ENCODE assay signal across 8 mouse cellular contexts in genomic region chr11:69983377-69983776, GRCm38 (mm10). TPM values are rescaled to one million over a fixed set of nuclear protein-coding genes. Genes with fewer than 3 reads are reported as not detected.
DNase-seq lines count a peak whose midpoint lies in the region; ATAC-seq and TF ChIP-seq lines count a peak whose summit lies in the region.

No protein-coding gene starts in this region.

- peaks cover 28% of the 10 kb centered on the region for H3K4me1 ChIP-seq in kidney, embryonic 16.5 days (ENCODE audit: insufficient read depth, low read length)
- H3K4me1 ChIP-seq in kidney, adult 2 months (ENCODE audit: control insufficient read depth, insufficient read depth, low read length) = peaks cover 9% of the 10 kb centered on the region; the same call in 1 of the 2 replicates
- peaks cover 23% of the 10 kb centered on the region for H3K4me1 ChIP-seq in forebrain, embryonic 14.5 days (ENCODE audit: control insufficient read depth, insufficient read depth, low read length)
- peaks cover 13% of the 10 kb centered on the region for H3K4me1 ChIP-seq in hindbrain, postnatal 0 days (ENCODE audit: insufficient read depth, low read length)

- TF ChIP-seq CTCF in kidney, adult 2 months (conservative IDR thresholded peaks at IDR 0.05; ENCODE audit: insufficient read depth, insufficient read length, low read depth, low read length) = no peak
- no peak for TF ChIP-seq CTCF in hindbrain, postnatal 0 days (IDR thresholded peaks at IDR 0.05; ENCODE audit: low read depth)

- no peak for ATAC-seq in kidney, embryonic 16.5 days (ENCODE audit: low FRiP score, low TSS enrichment)
- ATAC-seq in forebrain, embryonic 14.5 days = no peak
- ATAC-seq in hindbrain, postnatal 0 days = no peak

- H3K36me3 ChIP-seq in kidney, embryonic 16.5 days (ENCODE audit: insufficient read depth, low read length) = peaks cover 34% of the 10 kb centered on the region
- peaks cover 3% of the 10 kb centered on the region for H3K36me3 ChIP-seq in kidney, adult 2 months (ENCODE audit: control insufficient read depth, insufficient read depth, low read length)
- peaks cover 46% of the 10 kb centered on the region for H3K36me3 ChIP-seq in forebrain, embryonic 14.5 days (ENCODE audit: control insufficient read depth, insufficient read depth, low read length)
- H3K36me3 ChIP-seq in hindbrain, postnatal 0 days (ENCODE audit: insufficient read depth, low read length) = peaks cover 27% of the 10 kb centered on the region
- peaks cover 25% of the 10 kb centered on the region for H3K36me3 ChIP-seq in myocyte (ENCODE audit: control insufficient read depth, insufficient read depth)

- peak overlapping the region; percentile 100; the same call in 1 of the 2 replicates for H3K4me3 ChIP-seq in kidney, embryonic 16.5 days (ENCODE audit: low read length)
- H3K4me3 ChIP-seq in kidney, adult 2 months (ENCODE audit: insufficient read depth, low read depth, low read length) = no peak overlapping the region
- H3K4me3 ChIP-seq in forebrain, embryonic 14.5 days (ENCODE audit: low read depth, low read length) = 0 out of 2 replicates have a peak overlapping the region, but pooled peaks have one; percentile 2
- H3K4me3 ChIP-seq in hindbrain, postnatal 0 days (ENCODE audit: low read length) = no peak overlapping the region
- peak overlapping the region; percentile 73 for H3K4me3 ChIP-seq in myocyte

- peaks cover 49% of the 10 kb centered on the region for H3K79me2 ChIP-seq in myocyte (ENCODE audit: control insufficient read depth, insufficient read depth)

- peak overlapping the region; percentile 66 for H3K9ac ChIP-seq in kidney, embryonic 16.5 days (replicated peaks; ENCODE audit: low read length)
- H3K9ac ChIP-seq in forebrain, embryonic 14.5 days (ENCODE audit: low read length) = 0 out of 2 replicates have a peak overlapping the region, but pooled peaks have one; percentile 99
- 0 out of 2 replicates have a peak overlapping the region, but pooled peaks have one; percentile 92 for H3K9ac ChIP-seq in hindbrain, postnatal 0 days (replicated peaks; ENCODE audit: low read length)

- TF ChIP-seq POLR2A in kidney, adult 2 months (IDR thresholded peaks at IDR 0.05; ENCODE audit: low read depth, low read length) = no peak
- TF ChIP-seq POLR2A in myocyte (IDR thresholded peaks at IDR 0.05; ENCODE audit: insufficient read length, low read depth) = no peak

- no peak for DNase-seq in kidney, adult 2 months
- DNase-seq in forebrain, embryonic 14.5 days (ENCODE audit: low spot score) = no peak
- no peak for DNase-seq in hindbrain, postnatal 0 days (ENCODE audit: low spot score)
- DNase-seq in spleen, postnatal 14 days (ENCODE audit: low spot score in 2 of 2) = no peak
- no peak for DNase-seq in layer of hippocampus, adult 18-20 months (ENCODE audit: low spot score in 2 of 2)
- DNase-seq in left cerebral cortex, adult 11 months (ENCODE audit: low spot score) = no peak

- H3K4me2 ChIP-seq in kidney, embryonic 16.5 days (replicated peaks; ENCODE audit: low read depth, low read length) = peak overlapping the region; percentile 86
- H3K4me2 ChIP-seq in forebrain, embryonic 14.5 days (ENCODE audit: low read length) = peak overlapping the region; percentile 88
- H3K4me2 ChIP-seq in hindbrain, postnatal 0 days (ENCODE audit: low read depth, low read length) = peak overlapping the region; percentile 91
- H3K4me2 ChIP-seq in myocyte (ENCODE audit: low read depth) = peak overlapping the region; percentile 96

- H3K9me3 ChIP-seq in kidney, embryonic 16.5 days (ENCODE audit: low read length) = no peaks in the 10 kb centered on the region
- no peaks in the 10 kb centered on the region for H3K9me3 ChIP-seq in forebrain, embryonic 14.5 days (replicated peaks; ENCODE audit: control insufficient read depth, low read length)
- H3K9me3 ChIP-seq in hindbrain, postnatal 0 days (ENCODE audit: low read length) = no peaks in the 10 kb centered on the region

- H3K27ac ChIP-seq in kidney, embryonic 16.5 days (ENCODE audit: low read length) = peak overlapping the region; percentile 61; the same call in 1 of the 2 replicates
- no peak overlapping the region for H3K27ac ChIP-seq in kidney, adult 2 months (ENCODE audit: insufficient read depth, low read depth, low read length)
- H3K27ac ChIP-seq in forebrain, embryonic 14.5 days (ENCODE audit: low read depth, low read length) = no peak overlapping the region
- no peak overlapping the region for H3K27ac ChIP-seq in hindbrain, postnatal 0 days

- H3ac ChIP-seq in myocyte (ENCODE audit: control insufficient read depth, insufficient read length) = no peak overlapping the region

- 69% methylated on average over 4 of the region's 4 CpGs for WGBS in kidney, embryonic 16.5 days
- 65% methylated on average over 4 of the region's 4 CpGs for WGBS in kidney, adult 2 months
- 86% methylated on average over 4 of the region's 4 CpGs for WGBS in forebrain, embryonic 14.5 days
- WGBS in hindbrain, postnatal 0 days = 87% methylated on average over 4 of the region's 4 CpGs

- no peaks in the 10 kb centered on the region for H3K27me3 ChIP-seq in kidney, embryonic 16.5 days (ENCODE audit: insufficient read depth, low read length)
- no peaks in the 10 kb centered on the region for H3K27me3 ChIP-seq in kidney, adult 2 months (replicated peaks; ENCODE audit: control insufficient read depth, insufficient read depth, low read length)
- no peaks in the 10 kb centered on the region for H3K27me3 ChIP-seq in forebrain, embryonic 14.5 days (replicated peaks; ENCODE audit: control insufficient read depth, insufficient read depth, low read length)
- no peaks in the 10 kb centered on the region for H3K27me3 ChIP-seq in hindbrain, postnatal 0 days (ENCODE audit: insufficient read depth, low read length)
- no peaks in the 10 kb centered on the region for H3K27me3 ChIP-seq in myocyte (ENCODE audit: control insufficient read depth, insufficient read depth, insufficient read length)

TF ChIP-seq in myocyte, 11 proteins besides CTCF, POLR2A, EP300 and RAD21:
- peak in 2 of 3 experiments; percentile 20 to 47 for TF ChIP-seq MYOD1 (IDR thresholded peaks at IDR 0.05; ENCODE audit: control insufficient read depth in 1 of 3, insufficient read length in 2 of 3, low read depth in 2 of 3)
- no peak for TF ChIP-seq MAX (IDR thresholded peaks at IDR 0.05; ENCODE audit: low read depth)

RNA-seq across cellular contexts. Expression of gene Elp5, which starts 1.1 kb away (rescaled TPM):
- polyA plus RNA-seq in kidney, embryonic 16.5 days (2015; fragmentation: Nextera tagmentation; extraction: Ambion mirVana) = 124 and 128 TPM in 2 replicates
- polyA plus RNA-seq in kidney, adult 2 months (2012; rRNA removed) = 66.3 and 68.4 TPM in 2 replicates
- 189 and 203 TPM in 2 replicates for polyA plus RNA-seq in forebrain, embryonic 14.5 days (2014; fragmentation: Nextera tagmentation; extraction: Ambion mirVana)
- total RNA-seq in hindbrain, postnatal 0 days (2014; rRNA removed) = 137 and 147 TPM in 2 replicates
- 168 and 170 TPM in 2 replicates for polyA plus RNA-seq in hindbrain, postnatal 0 days (2015; fragmentation: Nextera tagmentation; extraction: Ambion mirVana)
- 91.5 TPM for polyA plus RNA-seq in myocyte (2012; fragmentation: generic; extraction: Trizol)
- 10 to 100 TPM; 76.7 to 80.1 TPM for total RNA-seq in layer of hippocampus, adult 18-20 months (2021)

RNA-seq across cellular contexts. Expression of gene Ctdnep1, which starts 2.4 kb away (rescaled TPM):
- polyA plus RNA-seq in kidney, embryonic 16.5 days (2015; fragmentation: Nextera tagmentation; extraction: Ambion mirVana) = 35.7 and 35.8 TPM in 2 replicates
- 84.4 and 104 TPM in 2 replicates for polyA plus RNA-seq in kidney, adult 2 months (2012; rRNA removed)
- polyA plus RNA-seq in forebrain, embryonic 14.5 days (2014; fragmentation: Nextera tagmentation; extraction: Ambion mirVana) = 24.0 and 26.1 TPM in 2 replicates
- total RNA-seq in hindbrain, postnatal 0 days (2014; rRNA removed) = 37.7 and 40.9 TPM in 2 replicates
- polyA plus RNA-seq in hindbrain, postnatal 0 days (2015; fragmentation: Nextera tagmentation; extraction: Ambion mirVana) = 24.7 and 25.0 TPM in 2 replicates
- polyA plus RNA-seq in myocyte (2012; fragmentation: generic; extraction: Trizol) = 146 TPM
- total RNA-seq in layer of hippocampus, adult 18-20 months (2021) = 100 to 1,000 TPM; 110 to 111 TPM

RNA-seq across cellular contexts. Expression of gene Gabarap, which starts 7.6 kb away (rescaled TPM):
- 437 and 481 TPM in 2 replicates for polyA plus RNA-seq in kidney, embryonic 16.5 days (2015; fragmentation: Nextera tagmentation; extraction: Ambion mirVana)
- 746 and 1,018 TPM in 2 replicates for polyA plus RNA-seq in kidney, adult 2 months (2012; rRNA removed)
- polyA plus RNA-seq in forebrain, embryonic 14.5 days (2014; fragmentation: Nextera tagmentation; extraction: Ambion mirVana) = 701 and 779 TPM in 2 replicates
- total RNA-seq in hindbrain, postnatal 0 days (2014; rRNA removed) = 175 and 209 TPM in 2 replicates
- polyA plus RNA-seq in hindbrain, postnatal 0 days (2015; fragmentation: Nextera tagmentation; extraction: Ambion mirVana) = 548 and 563 TPM in 2 replicates
- 530 TPM for polyA plus RNA-seq in myocyte (2012; fragmentation: generic; extraction: Trizol)
- 100 to 1,000 TPM; 238 to 240 TPM for total RNA-seq in layer of hippocampus, adult 18-20 months (2021)

RNA-seq across cellular contexts. Expression of gene Phf23, which starts 12.2 kb away (rescaled TPM):
- 69.1 and 74.5 TPM in 2 replicates for polyA plus RNA-seq in kidney, embryonic 16.5 days (2015; fragmentation: Nextera tagmentation; extraction: Ambion mirVana)
- 16.0 and 21.4 TPM in 2 replicates for polyA plus RNA-seq in kidney, adult 2 months (2012; rRNA removed)
- 49.4 and 49.6 TPM in 2 replicates for polyA plus RNA-seq in forebrain, embryonic 14.5 days (2014; fragmentation: Nextera tagmentation; extraction: Ambion mirVana)
- total RNA-seq in hindbrain, postnatal 0 days (2014; rRNA removed) = 34.3 and 47.9 TPM in 2 replicates
- polyA plus RNA-seq in hindbrain, postnatal 0 days (2015; fragmentation: Nextera tagmentation; extraction: Ambion mirVana) = 44.0 and 46.0 TPM in 2 replicates
- polyA plus RNA-seq in myocyte (2012; fragmentation: generic; extraction: Trizol) = 58.6 TPM
- 10 to 100 TPM; 50.3 TPM for total RNA-seq in layer of hippocampus, adult 18-20 months (2021)

RNA-seq across cellular contexts. Expression of gene Dvl2, which starts 17.0 kb away (rescaled TPM):
- 39.1 and 40.7 TPM in 2 replicates for polyA plus RNA-seq in kidney, embryonic 16.5 days (2015; fragmentation: Nextera tagmentation; extraction: Ambion mirVana)
- polyA plus RNA-seq in kidney, adult 2 months (2012; rRNA removed) = 8.5 and 9.6 TPM in 2 replicates
- polyA plus RNA-seq in forebrain, embryonic 14.5 days (2014; fragmentation: Nextera tagmentation; extraction: Ambion mirVana) = 19.7 and 25.7 TPM in 2 replicates
- total RNA-seq in hindbrain, postnatal 0 days (2014; rRNA removed) = 20.9 and 37.3 TPM in 2 replicates
- polyA plus RNA-seq in hindbrain, postnatal 0 days (2015; fragmentation: Nextera tagmentation; extraction: Ambion mirVana) = 18.1 and 19.3 TPM in 2 replicates
- 24.3 TPM for polyA plus RNA-seq in myocyte (2012; fragmentation: generic; extraction: Trizol)
- 10 to 100 TPM; 33.0 to 38.7 TPM for total RNA-seq in layer of hippocampus, adult 18-20 months (2021)

Comparison
In these comparisons a context has a peak if more than half of its experiments do, and no peak if none do; other contexts are left out.
1. H3K4me3 ChIP-seq: peak in kidney, embryonic 16.5 days (single experiment), forebrain, embryonic 14.5 days (single experiment) and myocyte (single experiment); none in kidney, adult 2 months (single experiment) and hindbrain, postnatal 0 days (single experiment).
2. Peak in every context shown above with its lines, with median percentiles within 50 percentile points of each other: H3K4me2 ChIP-seq and H3K9ac ChIP-seq.